Mouse (Mus musculus) G1E-ER4 (cell line): Measurements from ENCODE around the gene Ankrd6. TPM values are rescaled to one million over a fixed set of nuclear protein-coding genes. Genes with fewer than 3 reads are reported as not detected.

Experiments
- GATA1 ChIP-seq: IDR thresholded peaks from one replicate; pipeline ENCODE4 v1.8.0; 2012; ENCODE audit warnings: low read length, inconsistent platforms
- polyA plus RNA-seq: library from polyadenylated mRNA; stranded (reverse); fragments of >175 nt; gene quantifications from 2 replicates; pipeline ENCODE4 v1.2.3, GENCODE M21; 2012

Gene Ankrd6
- polyA plus RNA-seq = 1.2 and 1.8 TPM in 2 replicates

DNA sequence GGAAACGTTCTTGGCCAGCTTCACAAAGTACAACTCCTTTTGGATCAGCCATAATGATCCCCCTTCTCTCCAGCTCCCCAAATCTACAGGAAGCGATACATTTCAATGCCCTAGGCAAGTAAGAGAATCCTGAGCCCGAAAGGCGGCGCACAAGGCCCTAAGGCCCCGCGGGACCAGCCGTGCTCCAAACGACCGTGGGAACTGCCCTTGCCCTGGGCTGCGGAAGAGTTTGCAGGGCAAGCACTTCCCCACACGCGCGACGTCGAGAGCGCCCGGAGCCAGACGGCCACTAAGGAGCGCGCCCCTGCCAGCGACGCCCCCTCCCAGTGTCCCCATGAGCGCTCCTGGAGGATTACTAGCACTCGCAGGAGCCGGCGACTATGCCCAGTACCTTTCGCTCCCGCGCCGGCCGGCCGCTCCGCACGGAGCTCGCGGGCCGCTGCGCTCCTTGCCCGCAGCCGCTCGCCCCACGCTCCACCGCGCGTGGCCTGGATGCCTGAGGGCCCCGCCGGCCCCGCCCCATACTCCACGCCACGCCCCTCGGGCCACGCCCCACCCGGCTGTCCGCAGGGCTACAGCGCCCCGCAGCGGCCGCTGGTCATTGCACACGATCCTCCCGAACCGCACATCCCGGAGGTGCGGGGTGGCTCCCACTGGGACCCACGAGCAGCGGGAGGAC is at the start of gene Ankrd6:
TSS of gene Ankrd6 (minus strand) at position 486 of the 679 bp plus-strand sequence.
- no peak for TF ChIP-seq GATA1

DNA sequence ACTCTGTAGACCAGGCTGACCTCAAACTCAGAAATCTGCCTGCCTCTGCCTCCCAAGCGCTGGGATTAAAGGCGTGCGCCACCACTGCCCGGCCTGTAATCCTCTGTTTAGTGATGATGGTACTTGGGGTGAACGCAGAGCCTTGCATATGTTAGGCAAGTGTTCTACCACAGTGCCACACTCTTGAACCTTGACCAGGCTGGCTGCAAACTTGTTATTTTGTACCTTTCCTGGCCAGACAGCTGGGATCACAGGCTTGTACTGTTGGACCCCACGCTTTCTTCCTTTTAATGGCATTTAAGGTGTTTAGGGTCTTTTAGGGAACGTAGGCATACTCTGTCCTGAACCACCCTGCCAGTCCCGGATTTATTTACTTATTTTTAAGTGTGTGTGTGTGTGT is 48.4 kb upstream of the Ankrd6 start:
- TF ChIP-seq GATA1 = no peak

DNA sequence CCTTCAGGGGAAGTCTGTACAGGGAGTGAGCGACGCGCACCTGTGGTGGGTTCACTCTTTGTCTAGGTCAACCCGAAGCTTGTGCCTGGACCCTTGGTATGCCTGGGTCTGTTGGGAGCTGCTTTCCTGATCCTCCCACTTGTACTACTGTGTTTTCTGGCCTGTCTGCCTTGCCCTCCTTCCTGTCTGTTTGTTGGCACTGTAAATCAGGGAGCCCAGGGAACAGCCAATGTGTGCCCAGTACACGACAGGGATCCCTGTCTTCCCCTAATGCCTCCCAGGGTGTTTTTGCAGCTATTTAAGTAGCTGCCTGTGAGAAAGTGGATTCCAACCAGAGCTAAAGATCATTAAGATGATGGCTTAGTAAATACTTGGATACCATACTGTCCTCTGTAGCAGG is 46.9 kb upstream of the Ankrd6 start:
- TF ChIP-seq GATA1 = no peak

DNA sequence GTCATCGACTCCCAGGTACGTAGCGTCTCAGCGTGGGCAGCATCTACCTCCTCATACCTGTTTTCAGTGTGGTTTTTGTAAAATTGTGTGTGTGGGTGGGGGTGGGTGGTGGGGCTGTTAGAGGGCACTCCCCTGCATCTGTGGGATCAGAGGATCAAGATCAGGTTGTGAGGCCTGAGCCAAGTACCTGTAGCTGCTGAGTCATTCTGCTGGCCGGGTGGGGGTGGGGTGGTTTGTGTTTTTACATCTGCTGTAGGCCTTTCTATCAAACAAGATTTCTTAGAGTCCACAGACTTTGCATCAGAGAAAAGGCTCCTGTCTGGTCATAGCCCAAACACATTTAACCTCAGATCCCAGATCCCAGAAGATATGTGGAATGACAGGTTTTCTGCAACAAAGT is 45.4 kb upstream of the Ankrd6 start:
- no peak for TF ChIP-seq GATA1

DNA sequence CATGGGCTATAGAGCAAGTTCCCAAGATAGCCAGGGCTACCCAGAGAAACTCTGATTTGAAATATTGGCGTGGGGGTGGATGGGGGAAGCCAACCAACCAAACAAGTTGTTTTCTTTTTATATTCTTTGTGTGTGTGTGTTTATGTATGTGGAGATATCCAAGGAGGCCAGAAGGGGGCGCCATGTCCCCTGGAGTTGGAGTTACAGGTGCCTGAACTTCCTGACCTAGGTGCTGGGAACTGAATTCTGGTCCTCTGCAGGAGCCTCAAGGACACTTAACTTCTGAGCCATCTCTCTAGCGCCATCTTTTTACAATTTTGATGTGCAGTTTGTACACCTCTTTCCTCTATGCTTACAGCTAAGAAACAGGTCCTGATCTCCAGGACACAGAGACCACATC is 43.5 kb upstream of the Ankrd6 start:
- no peak for TF ChIP-seq GATA1

DNA sequence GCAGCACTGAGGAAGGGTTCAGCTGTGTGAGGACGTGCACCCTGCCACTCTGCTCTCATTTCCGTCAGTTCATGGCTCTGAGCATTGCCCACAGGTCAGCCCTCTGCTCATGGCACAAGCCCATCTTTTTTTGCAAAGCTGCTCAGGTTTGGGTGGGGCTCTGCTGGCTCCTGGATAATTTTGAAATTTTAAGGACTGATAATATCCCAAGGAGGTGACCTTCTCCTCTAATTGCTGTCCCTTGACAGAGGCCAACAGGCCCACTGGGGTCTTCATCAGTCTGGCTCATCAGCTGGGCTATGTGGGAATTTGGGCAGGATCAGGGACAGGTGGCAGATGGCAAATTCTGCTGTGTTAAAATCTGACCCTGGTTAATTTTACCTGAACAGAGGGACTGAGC is 38.7 kb upstream of the Ankrd6 start:
- no peak for TF ChIP-seq GATA1

DNA sequence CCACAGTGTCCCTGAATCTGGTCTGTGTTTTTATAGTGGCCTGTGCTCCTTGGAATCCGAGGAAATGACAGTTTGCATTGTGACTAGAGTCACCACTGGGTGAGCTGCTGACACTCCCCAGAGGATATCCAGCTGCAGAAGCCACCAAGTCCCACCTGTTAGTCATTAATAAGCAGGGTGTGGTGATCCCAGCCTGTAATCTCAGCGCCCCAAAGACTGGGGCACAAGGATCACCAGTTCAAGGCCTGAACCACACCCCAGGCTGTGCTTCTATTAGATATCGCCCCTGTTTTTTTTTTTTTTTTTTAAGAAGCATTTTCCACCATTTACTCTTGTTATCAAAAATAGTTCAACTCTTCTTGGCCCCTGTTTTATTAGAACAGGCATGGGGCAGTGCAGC is 36.4 kb upstream of the Ankrd6 start:
- no peak for TF ChIP-seq GATA1

DNA sequence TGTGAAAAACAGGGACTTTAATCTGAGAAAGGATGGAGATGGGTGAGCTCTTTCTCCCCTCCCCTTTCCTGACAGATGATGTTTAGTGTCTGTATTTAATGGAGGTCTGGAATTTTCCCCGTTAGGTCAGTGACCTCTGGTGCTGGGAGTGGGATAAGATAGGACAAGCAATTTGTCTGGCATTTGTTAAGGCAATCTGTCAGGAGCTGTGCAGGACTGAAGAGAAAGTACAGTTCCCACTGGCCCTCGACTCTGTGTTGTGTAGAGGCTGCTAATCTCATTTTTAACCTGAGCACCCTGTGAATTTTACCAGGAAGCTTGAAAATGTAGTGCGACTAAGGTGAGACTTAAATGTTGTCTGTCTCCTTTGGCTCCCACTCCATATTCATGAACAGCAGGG is 35.0 kb upstream of the Ankrd6 start:
- no peak for TF ChIP-seq GATA1

DNA sequence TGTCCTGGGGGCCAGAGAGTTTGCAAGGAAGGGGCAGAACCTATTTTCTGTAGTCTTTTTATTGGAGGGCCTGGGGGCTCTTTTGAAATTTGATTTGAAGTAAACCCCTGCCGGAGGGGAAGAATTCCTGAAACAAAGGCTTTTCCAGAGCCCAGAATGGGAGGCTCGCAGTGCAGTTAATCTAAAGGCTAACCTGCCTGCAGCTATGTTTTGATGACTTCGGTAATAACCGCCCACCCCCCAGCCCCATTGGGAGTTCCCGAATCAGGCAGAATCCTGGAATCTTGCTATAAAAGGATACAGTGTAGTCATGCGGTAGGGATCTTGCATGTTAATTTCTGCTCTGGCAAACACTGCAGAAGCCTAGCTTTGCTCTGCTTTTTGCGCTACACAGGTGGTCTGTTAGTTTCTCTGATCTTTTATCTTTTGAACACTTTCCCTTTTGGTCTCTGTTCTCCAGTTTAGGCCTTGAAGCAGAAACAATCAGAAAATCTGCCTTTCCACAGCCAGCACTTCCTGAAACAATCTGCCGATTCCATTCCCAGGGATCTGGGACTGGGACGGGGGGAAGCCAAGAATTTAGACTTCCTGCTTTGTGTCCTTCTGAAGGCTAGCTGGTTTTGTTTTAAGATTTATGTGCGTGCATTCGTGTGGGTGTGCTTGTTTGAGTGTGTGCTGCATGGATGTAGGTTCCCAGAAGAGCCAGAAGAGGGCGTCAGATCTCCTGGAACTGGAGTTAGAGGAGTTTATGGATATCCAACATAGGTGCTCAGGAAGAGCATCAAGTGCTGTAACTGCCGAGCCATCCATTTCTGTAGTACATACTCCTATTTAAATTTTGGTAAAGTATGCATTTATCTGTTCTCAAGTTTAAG is 34.4 kb upstream of the Ankrd6 start:
- no peak for TF ChIP-seq GATA1

DNA sequence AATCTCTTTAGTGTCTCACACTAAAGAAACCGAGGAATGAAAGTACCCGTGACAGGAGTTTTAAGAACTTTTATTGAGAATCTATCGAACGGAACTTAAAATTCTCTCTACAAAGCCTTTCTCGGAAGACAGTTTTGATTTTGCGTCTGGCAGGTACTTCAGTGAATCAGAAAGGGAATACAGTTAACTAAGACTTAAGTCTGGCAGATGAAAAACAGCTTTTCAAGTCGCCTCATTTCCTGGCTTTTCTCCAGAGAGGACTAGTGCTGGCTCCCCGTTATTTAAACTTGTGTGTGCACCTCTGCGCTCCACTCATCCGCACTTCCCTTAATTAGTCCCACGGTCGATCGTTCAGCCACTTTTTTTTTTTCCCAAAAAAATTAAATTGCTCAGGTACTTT is 33.6 kb upstream of the Ankrd6 start:
- TF ChIP-seq GATA1 = no peak

DNA sequence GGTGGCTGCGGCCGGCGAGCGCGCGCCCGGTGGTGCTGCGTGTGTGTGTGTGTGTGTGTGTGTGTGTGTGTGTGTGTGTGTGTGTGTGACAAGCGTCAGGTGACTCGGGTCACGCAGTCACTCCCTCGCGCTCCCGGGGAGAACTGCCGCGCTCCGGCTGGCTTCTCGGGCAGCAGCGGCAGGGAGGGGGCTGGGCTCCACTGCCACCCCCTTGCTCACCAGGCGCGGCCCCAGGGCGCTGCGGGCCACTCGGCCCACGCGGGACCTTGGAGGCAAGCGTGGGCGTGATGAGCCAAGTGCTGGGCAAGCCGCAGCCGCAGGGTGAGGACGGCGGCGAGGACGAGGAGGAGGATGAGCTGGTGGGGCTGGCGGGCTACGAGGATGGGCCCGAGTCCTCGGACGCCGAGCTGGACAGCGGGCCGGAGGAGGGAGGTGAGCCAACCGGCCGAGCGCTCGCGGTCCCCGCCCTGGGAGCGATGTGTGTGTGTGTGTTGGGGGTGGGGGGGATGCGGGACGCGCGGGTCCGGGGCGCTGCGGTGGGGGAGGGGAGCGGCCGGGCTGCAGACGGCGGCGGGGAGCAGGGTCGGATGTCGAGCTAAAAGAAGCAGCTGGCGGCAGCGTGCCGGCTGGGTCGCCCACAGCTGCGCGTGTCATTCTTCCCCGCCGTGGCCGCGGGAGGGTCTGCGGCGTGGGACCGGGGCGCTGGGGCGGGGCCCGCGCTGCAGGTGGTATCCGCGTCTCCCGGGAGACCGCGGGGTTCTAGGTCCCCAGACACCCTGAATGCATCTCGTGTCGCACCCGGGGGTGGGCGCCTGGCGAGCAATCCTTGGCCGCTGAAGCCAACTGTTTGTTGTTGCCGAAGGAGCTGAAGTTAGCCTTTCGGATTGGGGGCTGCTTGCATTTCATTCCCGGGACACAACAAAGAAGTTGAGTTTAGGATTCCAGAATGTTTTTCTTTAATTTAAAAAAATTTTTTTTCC is 32.8 kb upstream of the Ankrd6 start:
- TF ChIP-seq GATA1 = no peak

DNA sequence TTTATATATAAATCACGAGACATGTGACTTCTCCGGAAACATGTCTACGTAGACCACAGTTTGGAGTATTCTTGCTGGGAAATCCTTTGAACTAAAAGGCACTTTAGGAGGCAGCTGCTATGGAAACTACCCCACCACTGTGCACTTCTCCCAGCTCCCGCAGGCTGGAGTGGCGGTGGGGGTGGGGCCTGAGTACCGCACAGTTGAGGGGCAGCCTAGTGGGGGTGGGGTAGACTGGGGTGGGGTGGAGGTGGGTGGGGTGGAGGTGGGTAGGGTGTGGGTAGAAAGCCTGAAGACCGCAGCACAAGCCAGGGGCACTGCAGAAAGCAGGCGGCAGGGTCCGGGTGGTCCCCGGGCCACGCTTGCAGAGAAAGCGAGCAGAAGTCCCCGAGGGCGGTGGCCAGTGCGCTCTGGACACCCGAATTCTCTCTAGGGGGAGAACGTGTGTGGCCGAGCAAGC is 32.1 kb upstream of the Ankrd6 start, which contains the start of gene Rragd:
TSS of gene Rragd (plus strand) at position 322 of the 460 bp plus-strand sequence.
- TF ChIP-seq GATA1 = no peak

DNA sequence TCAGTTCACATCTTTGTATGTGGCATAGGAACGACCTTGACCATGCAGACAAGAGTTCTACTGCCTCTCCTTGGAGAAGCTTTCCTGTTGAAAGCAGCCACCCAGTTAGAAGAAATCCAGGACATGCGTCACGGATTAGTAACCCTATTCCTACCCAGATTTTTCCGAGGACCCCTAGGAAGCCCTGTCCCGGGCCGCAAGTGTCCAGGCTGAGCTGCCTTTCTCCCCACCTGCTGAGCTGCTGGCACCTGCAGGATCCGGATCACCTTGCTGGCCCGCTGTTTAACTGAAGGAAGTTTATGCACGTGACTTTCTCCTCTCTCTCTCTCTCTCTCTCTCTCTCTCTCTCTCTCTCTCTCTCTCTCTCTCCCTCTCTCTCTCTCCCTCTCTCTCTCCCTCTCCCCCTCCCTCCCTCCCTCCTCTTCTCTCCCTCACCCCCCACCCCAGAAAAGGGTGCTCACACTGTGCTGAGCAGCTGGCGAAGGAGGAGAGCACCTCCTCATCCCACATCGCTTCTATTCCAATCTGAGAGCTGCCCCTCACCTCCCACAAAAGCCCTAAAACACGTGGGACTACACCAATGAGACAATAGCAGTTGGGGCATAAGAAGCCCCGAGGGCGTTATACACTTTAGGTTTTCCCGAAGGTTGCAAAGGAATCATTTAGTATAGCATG is 31.5 kb upstream of the Ankrd6 start:
- TF ChIP-seq GATA1 = no peak

DNA sequence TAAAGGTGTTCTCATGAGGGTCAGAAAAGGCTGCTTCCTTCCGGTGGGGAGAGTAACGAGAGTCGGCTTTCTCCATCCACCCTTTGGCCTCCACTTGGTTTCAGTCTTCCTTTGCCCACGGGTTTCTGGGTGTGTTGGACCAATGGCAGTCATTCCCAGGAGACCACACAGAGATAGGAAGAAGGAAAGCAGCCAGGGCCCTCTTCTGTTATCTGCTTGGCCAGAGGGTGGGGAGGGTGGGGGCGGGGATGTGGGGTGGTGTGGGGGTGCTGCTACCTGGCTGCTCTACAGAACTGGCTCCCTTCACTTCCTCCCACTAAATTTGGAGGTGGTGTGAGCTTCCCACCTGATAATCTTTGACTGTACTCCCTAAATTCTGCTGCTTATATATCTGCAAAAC is 31.0 kb upstream of the Ankrd6 start:
- TF ChIP-seq GATA1 = no peak

DNA sequence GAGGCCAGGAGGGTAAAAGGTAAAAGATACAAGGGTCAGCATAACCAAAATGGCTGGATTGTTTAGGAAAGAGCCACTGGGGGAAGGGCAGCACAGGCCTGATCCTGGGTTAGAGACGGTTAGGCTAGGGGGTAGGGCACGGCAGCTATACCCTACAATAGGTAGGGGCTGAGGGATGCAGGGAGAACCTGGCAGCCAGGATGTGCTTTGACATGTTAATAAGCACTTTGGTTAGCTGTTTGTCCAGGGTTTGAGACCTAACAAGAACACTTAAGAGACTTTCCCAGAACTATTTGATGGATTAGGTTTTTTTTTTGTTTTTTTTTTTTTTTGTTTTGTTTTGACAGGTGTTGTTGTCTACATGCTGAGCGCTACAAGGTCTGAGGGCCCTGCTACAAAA is 29.4 kb upstream of the Ankrd6 start:
- TF ChIP-seq GATA1 = no peak

DNA sequence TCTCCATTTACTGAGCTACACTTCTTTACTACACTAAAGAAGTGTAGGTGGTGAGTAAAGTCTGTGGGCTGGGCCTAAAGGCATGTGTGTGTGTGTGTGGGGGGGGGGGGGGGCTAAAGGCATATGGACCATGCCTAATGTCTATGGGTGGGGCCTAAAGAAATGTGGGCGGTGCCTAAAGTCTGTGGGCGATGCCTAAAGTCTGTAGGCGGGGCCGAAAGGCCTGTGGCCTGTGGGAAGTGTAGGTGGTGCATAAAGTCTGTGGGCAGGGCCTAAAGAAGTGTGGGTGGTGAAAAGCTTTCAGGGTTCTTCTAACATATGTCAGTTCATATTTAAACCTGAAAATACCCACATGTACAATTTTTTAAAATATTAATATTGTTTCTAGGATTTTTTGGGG is 26.7 kb upstream of the Ankrd6 start:
- TF ChIP-seq GATA1 = no peak
